Mouse (Mus musculus) stomach, postnatal 0 days (tissue): ENCODE data around the gene Naa35. TPM values are rescaled to one million over a fixed set of nuclear protein-coding genes. Genes with fewer than 3 reads are reported as not detected.

Experiments used
- ATAC-seq: fragments of 200-750 bp; cut with Nextera tagmentation; 2 replicates; pipeline ENCODE4 v1.8.0; 2017; ENCODE audit not compliant: low FRiP score, low TSS enrichment
- DNase-seq: peaks from one replicate; pipeline ENCODE4 v3.0.0-alpha.2; 2016; ENCODE audit warnings: low spot score
- H3K27ac ChIP-seq: fragments of 300-500 bp; sonication (generic); replicated peaks from 2 replicates; pipeline ENCODE4 v1.5.1; 2014; ENCODE audit warnings: mild to moderate bottlenecking, control low read depth
- H3K27me3 ChIP-seq: fragments of 300-500 bp; sonication (generic); 2 replicates; pipeline ENCODE4 v1.6.1; 2014; ENCODE audit warnings: low read length; ENCODE audit not compliant: control insufficient read depth, insufficient read depth
- H3K36me3 ChIP-seq: fragments of 300-500 bp; sonication (generic); 2 replicates; pipeline ENCODE4 v1.6.1; 2014; ENCODE audit warnings: low read length, mixed read lengths; ENCODE audit not compliant: control insufficient read depth, insufficient read depth
- H3K4me1 ChIP-seq: fragments of 300-500 bp; sonication (generic); replicated peaks from 2 replicates; pipeline ENCODE4 v1.6.1; 2014; ENCODE audit warnings: antibody characterized with exemption; ENCODE audit not compliant: control insufficient read depth, insufficient read depth
- H3K4me2 ChIP-seq: fragments of 300-500 bp; sonication (generic); replicated peaks from 2 replicates; pipeline ENCODE4 v1.6.1; 2014; ENCODE audit warnings: low read depth, mild to moderate bottlenecking, control low read depth, moderate library complexity
- H3K4me3 ChIP-seq: fragments of 300-500 bp; sonication (generic); 2 replicates; pipeline ENCODE4 v1.5.1; 2014; ENCODE audit warnings: low read depth, low read length, control low read depth
- H3K9ac ChIP-seq: fragments of 300-500 bp; sonication (generic); 2 replicates; pipeline ENCODE4 v1.6.1; 2014; ENCODE audit warnings: mild to moderate bottlenecking, low read length, control low read depth, mixed read lengths
- H3K9me3 ChIP-seq: fragments of 300-500 bp; sonication (generic); 2 replicates; pipeline ENCODE4 v1.6.1; 2016; ENCODE audit warnings: low read length; ENCODE audit not compliant: control insufficient read depth
- CTCF ChIP-seq: IDR thresholded peaks from 2 replicates; pipeline ENCODE4 v1.5.1; 2016; ENCODE audit warnings: antibody characterized with exemption, low read depth, mild to moderate bottlenecking, moderate library complexity
- EP300 ChIP-seq: optimal IDR thresholded peaks from 2 replicates; pipeline ENCODE3; 2016; ENCODE audit warnings: antibody characterized with exemption
- WGBS: fragments of 180-500 bp; shearing (Covaris S2); extraction: QIAGEN DNeasy Blood & Tissue Kit; methylation state at CpG from one replicate; pipeline ENCODE4 v1.1.7; 2014; 5-methylcytosine and 5-hydroxymethylcytosine counted together
- polyA plus RNA-seq: library from polyadenylated mRNA; unstranded; fragments of >200 nt; fragmentation: Nextera tagmentation; extraction: Ambion mirVana; gene quantifications from 2 replicates; pipeline ENCODE4 v1.2.1, GENCODE M21; 2015

Gene Naa35
- polyA plus RNA-seq, 1 experiment from 2014 or later: 63.2 TPM

- peak; percentile 77 for DNase-seq
These were observed 90.3 kb downstream of the Naa35 start, which contains the start of gene Golm1 for GRCm38 (mm10) chr13:59675151-59676011. TSS of gene Golm1 (minus strand) at chr13:59675811.

DNA sequence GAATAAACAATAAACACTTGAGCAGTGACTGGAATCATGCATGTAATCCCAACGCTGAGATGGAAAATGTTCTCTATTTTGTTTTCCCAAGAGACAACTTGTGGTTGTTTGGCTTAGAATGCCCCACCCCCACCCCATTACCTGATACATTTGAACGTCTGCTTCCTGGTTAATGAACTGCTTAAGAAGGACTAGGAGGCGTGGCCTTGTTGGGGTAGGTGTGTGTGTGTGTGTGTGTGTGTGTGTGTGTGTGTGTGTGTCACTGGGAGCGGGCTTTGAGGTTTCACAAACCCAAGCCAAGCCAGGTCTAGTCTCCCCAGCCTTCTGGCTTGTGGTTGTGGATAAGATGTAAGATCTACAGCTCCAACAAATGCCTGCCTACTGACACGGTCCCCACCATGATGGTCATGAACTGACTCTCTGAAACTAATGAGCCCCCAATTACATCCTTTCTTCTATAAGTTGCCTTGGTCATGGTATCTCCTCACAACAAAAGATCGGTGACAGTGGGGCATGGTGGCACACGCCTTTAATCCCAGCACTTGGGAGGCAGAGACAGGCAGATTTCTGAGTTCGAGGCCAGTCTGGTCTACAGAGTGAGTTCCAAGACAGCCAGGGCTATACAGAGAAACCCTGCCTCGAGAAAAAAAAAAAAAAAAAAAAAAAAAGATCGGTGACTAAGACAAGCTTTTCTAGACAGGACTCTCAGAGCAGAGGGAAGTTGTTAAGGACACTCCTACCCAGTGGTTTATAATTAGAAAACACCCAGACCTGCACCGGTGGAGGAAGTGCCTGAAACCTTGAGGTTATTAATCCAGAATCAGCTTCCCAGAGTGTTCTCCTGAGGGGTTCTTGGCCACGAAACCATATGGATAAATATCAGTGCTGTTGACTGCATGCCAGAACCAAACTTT lies 91.5 kb downstream of the Naa35 start:
- Histone ChIP-seq H3K9me3 (no peaks in the 10 kb centered on the region), H3K27me3 (no peaks in the 10 kb centered on the region), H3K27ac (no peak overlapping the region), H3K4me2 (no peak overlapping the region), H3K9ac (no peak overlapping the region), H3K4me3 (no peak overlapping the region), H3K4me1 (no peaks in the 10 kb centered on the region), H3K36me3 (no peaks in the 10 kb centered on the region)
- no peak for TF ChIP-seq CTCF
- no peak for TF ChIP-seq EP300
- 62% methylated on average over 12 of the region's 12 CpGs for WGBS
- DNase-seq (no peak), ATAC-seq (no peak)

More at GRCm38 (mm10) chr13:59675151-59676011, 90.3 kb downstream of the Naa35 start, which contains the start of gene Golm1:
- Histone ChIP-seq H3K4me2 (peak within 1 kb of the TSS; percentile 82), H3K9ac (peak within 1 kb of the TSS; percentile 79), H3K4me3 (peak within 1 kb of the TSS; percentile 74), H3K27me3 (no peaks in the 10 kb centered on the region), H3K9me3 (no peaks in the 10 kb centered on the region), H3K27ac (peak within 1 kb of the TSS; percentile 56), H3K4me1 (no peaks in the 10 kb centered on the region), H3K36me3 (no peaks in the 10 kb centered on the region)
- under 1% methylated on average over 41 of the region's 61 CpGs for WGBS
- ATAC-seq: peak; percentile 82
- TF ChIP-seq EP300: no peak
- TF ChIP-seq CTCF: peak; percentile 14

DNA sequence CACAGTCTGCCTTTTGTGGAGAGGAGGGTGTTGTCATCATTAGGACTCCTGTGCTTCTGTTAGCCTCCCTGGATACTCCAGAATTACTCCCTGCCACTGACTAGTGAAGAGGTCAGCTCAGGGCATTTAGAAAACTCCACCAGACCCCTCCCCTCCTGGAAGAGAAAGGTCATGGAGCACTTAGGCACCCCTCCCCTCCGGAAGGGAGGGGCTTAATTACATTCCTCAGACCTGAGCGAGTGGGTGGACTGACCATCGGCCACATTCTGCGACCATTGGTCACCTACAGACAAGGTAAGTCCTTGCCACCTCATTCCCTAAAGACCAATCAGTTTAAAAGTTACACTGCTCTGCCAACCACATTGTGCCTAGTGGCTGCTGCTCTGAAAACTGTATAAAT lies 94.2 kb downstream of the Naa35 start:
- Histone ChIP-seq H3K36me3 (no peaks in the 10 kb centered on the region), H3K4me2 (no peak overlapping the region), H3K9me3 (no peaks in the 10 kb centered on the region), H3K27ac (no peak overlapping the region), H3K9ac (no peak overlapping the region), H3K4me3 (no peak overlapping the region), H3K27me3 (no peaks in the 10 kb centered on the region), H3K4me1 (no peaks in the 10 kb centered on the region)
- 40% methylated on average over 4 of the region's 4 CpGs for WGBS
- DNase-seq: no peak
- TF ChIP-seq EP300 (no peak), CTCF (no peak)
- ATAC-seq: no peak

- DNase-seq: no peak
- no peaks in the 10 kb centered on the region for H3K9me3 ChIP-seq
These were observed 94.8 kb downstream of the Naa35 start for GRCm38 (mm10) chr13:59679908-59680307.

DNA sequence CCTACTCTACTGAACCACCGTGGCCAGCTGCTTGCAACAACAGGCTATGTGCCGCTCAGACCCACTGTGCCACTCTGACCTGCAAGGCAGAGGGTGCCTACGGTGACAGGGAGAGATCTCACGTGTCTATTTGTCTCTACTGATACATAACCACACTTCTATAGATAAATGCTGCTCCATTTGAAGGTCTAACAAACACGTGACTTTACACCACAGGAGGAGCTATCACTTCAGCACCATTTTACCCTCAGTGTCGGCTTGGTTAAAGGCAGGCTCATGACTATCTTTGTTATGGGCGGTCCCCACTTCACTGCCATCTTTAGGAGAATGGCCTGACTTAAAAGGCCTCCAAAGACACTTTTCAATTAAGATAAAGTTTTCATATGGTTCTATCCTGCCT lies 97.6 kb downstream of the Naa35 start:
- Histone ChIP-seq H3K27ac (no peak overlapping the region), H3K9ac (no peak overlapping the region), H3K4me2 (no peak overlapping the region), H3K4me3 (no peak overlapping the region), H3K9me3 (no peaks in the 10 kb centered on the region), H3K36me3 (no peaks in the 10 kb centered on the region), H3K4me1 (no peaks in the 10 kb centered on the region), H3K27me3 (no peaks in the 10 kb centered on the region)
- DNase-seq: no peak
- no peak for ATAC-seq
- WGBS: 17% methylated on average over 7 of the region's 7 CpGs
- TF ChIP-seq CTCF: no peak
- TF ChIP-seq EP300: no peak

More at GRCm38 (mm10) chr13:59679908-59680307, 94.8 kb downstream of the Naa35 start:
- H3K4me1 ChIP-seq: no peaks in the 10 kb centered on the region
- no peak for ATAC-seq
- WGBS: 69% methylated on average over 4 of the region's 4 CpGs
- H3K27me3 ChIP-seq: no peaks in the 10 kb centered on the region
- H3K4me2 ChIP-seq: no peak overlapping the region
- no peak overlapping the region for H3K4me3 ChIP-seq
- H3K9ac ChIP-seq: no peak overlapping the region
- no peak overlapping the region for H3K27ac ChIP-seq
- no peaks in the 10 kb centered on the region for H3K36me3 ChIP-seq
- TF ChIP-seq EP300 (no peak), CTCF (no peak)
